Mouse (Mus musculus) hindbrain, embryonic 11.5 days (tissue): ENCODE results near the gene Gm5065. TPM values are rescaled to one million over a fixed set of nuclear protein-coding genes. Genes with fewer than 3 reads are reported as not detected.

Source experiments
- ATAC-seq: fragments of 200-750 bp; cut with Nextera tagmentation; 2 replicates; pipeline ENCODE4 v1.8.0; 2017; ENCODE audit warnings: mild to moderate bottlenecking, moderate TSS enrichment, moderate library complexity; ENCODE audit not compliant: low FRiP score
- DNase-seq: peaks from one replicate; pipeline ENCODE4 v3.0.0-alpha.2; 2015; ENCODE audit warnings: low spot score
- H3K27ac ChIP-seq: fragments of 300-500 bp; sonication (generic); 2 replicates; pipeline ENCODE4 v1.5.1; 2014; ENCODE audit warnings: mild to moderate bottlenecking, low read depth, low read length
- H3K27me3 ChIP-seq: fragments of 300-500 bp; sonication (generic); 2 replicates; pipeline ENCODE4 v1.6.1; 2014; ENCODE audit warnings: mild to moderate bottlenecking, low read length, moderate library complexity, mixed read lengths; ENCODE audit not compliant: control insufficient read depth, insufficient read depth
- H3K36me3 ChIP-seq: fragments of 300-500 bp; sonication (generic); 2 replicates; pipeline ENCODE4 v1.6.1; 2014; ENCODE audit warnings: mild to moderate bottlenecking, low read length, moderate library complexity, mixed read lengths; ENCODE audit not compliant: control insufficient read depth, insufficient read depth
- H3K4me1 ChIP-seq: fragments of 300-500 bp; sonication (generic); replicated peaks from 2 replicates; pipeline ENCODE4 v1.6.1; 2014; ENCODE audit warnings: low read length, mixed read lengths; ENCODE audit not compliant: control insufficient read depth, insufficient read depth
- H3K4me2 ChIP-seq: fragments of 300-500 bp; sonication (generic); replicated peaks from 2 replicates; pipeline ENCODE4 v1.6.1; 2014; ENCODE audit warnings: mild to moderate bottlenecking, low read depth, low read length
- H3K4me3 ChIP-seq: fragments of 300-500 bp; sonication (generic); 2 replicates; pipeline ENCODE4 v1.5.1; 2014; ENCODE audit warnings: low read depth, low read length
- H3K9ac ChIP-seq: fragments of 300-500 bp; sonication (generic); 2 replicates; pipeline ENCODE4 v1.6.1; 2014; ENCODE audit warnings: low read depth, low read length
- H3K9me3 ChIP-seq: fragments of 300-500 bp; sonication (generic); 2 replicates; pipeline ENCODE4 v1.6.1; 2016; ENCODE audit warnings: low read length; ENCODE audit not compliant: control insufficient read depth
- WGBS: fragments of 180-500 bp; shearing (Covaris S2); extraction: QIAGEN DNeasy Blood & Tissue Kit; methylation state at CpG from one replicate; pipeline ENCODE4 v1.1.7; 2014; 5-methylcytosine and 5-hydroxymethylcytosine counted together
- polyA plus RNA-seq: library from polyadenylated mRNA; unstranded; fragments of >200 nt; fragmentation: Nextera tagmentation; extraction: Ambion mirVana; gene quantifications from 2 replicates; pipeline ENCODE4 v1.2.1, GENCODE M21; 2014

The Gm5065 gene
- polyA plus RNA-seq = not detected in 2 replicates

DNA sequence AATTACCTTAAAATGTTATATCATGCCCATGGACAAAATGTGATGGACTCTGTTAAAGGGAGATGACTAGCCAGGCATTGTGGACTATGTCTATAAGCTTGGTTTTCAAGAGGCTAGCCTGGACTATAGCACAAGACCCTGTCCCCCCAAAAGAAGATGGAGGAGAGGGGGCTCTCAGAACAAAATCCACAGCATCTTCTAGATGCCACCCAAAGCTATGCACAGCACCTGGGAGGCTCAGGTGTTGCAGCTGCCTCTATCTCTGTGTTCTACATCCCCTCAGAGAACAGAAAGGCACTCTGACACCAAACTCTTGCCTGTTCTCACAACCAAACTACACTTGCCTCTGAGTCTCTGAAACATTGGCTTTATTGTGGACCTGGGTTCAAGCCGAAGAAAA lies at the start of gene Gm5065:
Gene Gm5065, plus strand, starts transcription at position 301 of the 400 bp plus-strand sequence.
- no peak within 1 kb of the TSS for H3K4me3 ChIP-seq
- no peak within 1 kb of the TSS for H3K27ac ChIP-seq
- H3K4me2 ChIP-seq = no peak within 1 kb of the TSS
- WGBS = 92% methylated on average over 1 of the region's 1 CpGs
- no peak for DNase-seq
- no peak for ATAC-seq
- no peak within 1 kb of the TSS for H3K9ac ChIP-seq
- H3K36me3 ChIP-seq = no peaks in the 10 kb centered on the region
- peaks cover 9% of the 10 kb centered on the region for H3K9me3 ChIP-seq
- H3K4me1 ChIP-seq = no peaks in the 10 kb centered on the region
- no peaks in the 10 kb centered on the region for H3K27me3 ChIP-seq

DNA sequence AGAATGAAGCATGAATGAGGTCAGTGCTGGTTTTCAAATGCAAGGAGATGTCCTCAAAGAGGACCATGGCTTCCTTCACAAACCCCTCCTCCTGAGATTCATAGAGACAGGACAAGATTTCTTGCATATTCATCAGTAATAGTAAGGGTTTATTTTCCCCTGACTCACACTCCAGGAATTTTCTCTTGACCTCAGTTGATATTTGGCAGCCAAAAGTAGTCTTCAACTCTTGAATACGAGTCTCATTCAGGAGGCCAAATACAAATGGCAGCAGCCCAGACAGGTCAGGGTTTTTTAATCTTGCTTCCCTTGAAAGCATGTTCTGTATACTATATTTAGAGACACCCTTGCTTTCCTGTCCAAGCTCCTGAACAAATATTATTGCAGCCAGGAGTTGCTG lies 22.8 kb upstream of the Gm5065 start:
- Histone ChIP-seq H3K4me2 (no peak overlapping the region), H3K9ac (no peak overlapping the region), H3K4me1 (no peaks in the 10 kb centered on the region), H3K4me3 (no peak overlapping the region), H3K36me3 (no peaks in the 10 kb centered on the region), H3K9me3 (no peaks in the 10 kb centered on the region; the same call in 1 of the 2 replicates), H3K27me3 (no peaks in the 10 kb centered on the region), H3K27ac (no peak overlapping the region)
- WGBS = 76% methylated on average over 1 of the region's 1 CpGs
- ATAC-seq (no peak), DNase-seq (no peak)

DNA sequence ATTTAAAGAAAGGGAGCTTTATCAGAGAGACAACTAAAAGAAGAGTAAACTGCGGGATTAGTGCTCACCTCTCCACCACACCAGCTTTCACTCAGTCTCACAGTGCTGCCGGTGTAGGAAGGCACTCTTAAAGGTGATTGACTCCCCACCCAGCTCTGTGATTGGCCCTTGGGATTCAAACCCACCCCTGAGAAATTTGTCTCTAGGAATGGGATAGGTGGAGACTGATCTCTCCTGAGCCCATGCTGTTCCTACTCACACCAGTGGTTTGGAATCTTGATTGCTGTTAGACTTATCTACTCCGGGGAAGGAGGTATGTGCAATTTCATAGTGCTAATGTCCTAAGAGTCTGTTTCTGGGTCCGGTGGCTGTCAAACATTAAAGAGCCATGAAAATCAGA lies 598 bp downstream of the Gm5065 start, which contains the start of gene Nlrp2:
Gene Nlrp2, minus strand, starts transcription at position 101 of the 400 bp plus-strand sequence.
- no peak within 1 kb of the TSS for H3K27ac ChIP-seq
- H3K9me3 ChIP-seq = peaks cover 16% of the 10 kb centered on the region
- no peak within 1 kb of the TSS for H3K4me3 ChIP-seq
- H3K9ac ChIP-seq = no peak within 1 kb of the TSS
- no peak for ATAC-seq
- 88% methylated on average over 4 of the region's 4 CpGs for WGBS
- no peaks in the 10 kb centered on the region for H3K27me3 ChIP-seq
- no peak for DNase-seq
- no peaks in the 10 kb centered on the region for H3K36me3 ChIP-seq
- no peaks in the 10 kb centered on the region for H3K4me1 ChIP-seq
- H3K4me2 ChIP-seq = no peak within 1 kb of the TSS

DNA sequence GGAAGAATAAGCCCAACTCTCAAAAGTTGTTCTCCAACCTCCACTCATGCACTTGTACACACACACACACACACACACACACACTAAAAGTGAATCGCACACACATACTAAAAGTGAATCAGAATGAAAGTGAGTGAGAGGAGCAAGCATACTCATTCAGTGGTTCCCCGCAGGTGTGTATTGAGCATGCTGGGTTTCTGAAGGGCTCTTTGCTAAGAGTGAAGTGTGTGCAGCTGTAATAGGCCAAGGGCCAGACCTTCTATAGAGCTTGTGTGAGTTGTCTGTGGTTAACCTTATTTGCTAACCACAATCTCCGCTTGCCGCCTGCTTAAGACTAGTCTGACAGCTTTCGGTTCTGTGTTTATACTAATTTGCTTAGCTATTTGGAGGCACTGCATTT lies 13.3 kb downstream of the Gm5065 start:
- no peak overlapping the region for H3K4me3 ChIP-seq
- WGBS = 95% methylated on average over 5 of the region's 5 CpGs
- peaks cover 12% of the 10 kb centered on the region; the same call in 1 of the 2 replicates for H3K9me3 ChIP-seq
- DNase-seq = no peak
- ATAC-seq = no peak
- H3K4me2 ChIP-seq = no peak overlapping the region
- H3K27me3 ChIP-seq = no peaks in the 10 kb centered on the region
- no peak overlapping the region for H3K9ac ChIP-seq
- H3K36me3 ChIP-seq = no peaks in the 10 kb centered on the region
- no peak overlapping the region for H3K27ac ChIP-seq
- H3K4me1 ChIP-seq = no peaks in the 10 kb centered on the region

DNA sequence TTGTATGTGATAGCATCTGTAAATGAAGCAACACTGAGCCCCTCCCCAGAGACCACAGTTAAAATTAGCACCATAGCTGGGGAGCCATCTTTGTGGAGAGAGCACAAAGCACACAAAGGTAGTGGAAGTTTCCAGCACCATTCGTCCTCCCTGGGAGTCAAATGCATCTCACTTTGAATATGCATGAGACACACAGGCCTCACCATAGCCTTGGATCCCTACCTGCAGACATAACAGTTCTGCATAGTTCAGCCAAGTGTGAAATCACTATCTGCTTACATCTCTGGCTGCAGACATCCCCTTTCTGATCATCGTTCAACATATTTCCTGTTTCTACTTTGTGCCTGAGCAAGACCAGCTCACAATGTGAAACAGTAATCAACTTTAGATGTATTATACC lies 16.4 kb downstream of the Gm5065 start:
- Histone ChIP-seq H3K4me3 (no peak overlapping the region), H3K9me3 (peaks cover 10% of the 10 kb centered on the region; the same call in 1 of the 2 replicates), H3K27ac (no peak overlapping the region), H3K36me3 (no peaks in the 10 kb centered on the region), H3K9ac (no peak overlapping the region), H3K27me3 (no peaks in the 10 kb centered on the region), H3K4me2 (no peak overlapping the region), H3K4me1 (no peaks in the 10 kb centered on the region)
- 78% methylated on average over 2 of the region's 2 CpGs for WGBS
- DNase-seq (no peak), ATAC-seq (no peak)

DNA sequence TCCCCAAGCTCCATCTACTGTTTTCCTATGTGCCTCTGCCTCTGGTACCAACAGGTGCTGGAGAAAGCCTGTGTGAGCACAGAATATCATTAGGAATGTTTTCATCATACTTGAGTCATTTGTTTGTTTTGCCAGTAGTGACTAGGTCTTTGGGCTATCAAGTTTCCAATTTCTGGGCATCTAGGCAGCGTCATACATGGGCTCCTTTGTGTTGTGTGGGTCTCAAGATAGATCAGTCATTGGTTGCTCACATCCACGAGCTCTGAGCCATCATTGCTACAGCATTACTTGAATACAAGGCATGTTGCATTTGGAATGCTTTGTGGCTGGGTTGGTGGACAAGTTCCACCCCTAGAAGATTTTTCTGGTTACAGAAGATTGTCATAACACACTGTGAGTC lies 55.9 kb downstream of the Gm5065 start:
- ATAC-seq = no peak
- Histone ChIP-seq H3K27ac (no peak overlapping the region), H3K4me1 (no peaks in the 10 kb centered on the region), H3K9ac (no peak overlapping the region), H3K27me3 (no peaks in the 10 kb centered on the region), H3K36me3 (no peaks in the 10 kb centered on the region), H3K4me2 (no peak overlapping the region), H3K4me3 (no peak overlapping the region), H3K9me3 (no peaks in the 10 kb centered on the region; the same call in 1 of the 2 replicates)
- DNase-seq = no peak
- 60% methylated on average over 2 of the region's 2 CpGs for WGBS

Other genes starting within 250 kb of the Gm5065 start
- gene Rfpl4, start 233.6 kb upstream of the Gm5065 start, polyA plus RNA-seq = not detected in 2 replicates
- gene Rasl2-9, start 224.6 kb upstream of the Gm5065 start, polyA plus RNA-seq = 0.18 and 0.31 TPM in 2 replicates
- gene Vmn1r55, start 200.9 kb upstream of the Gm5065 start, polyA plus RNA-seq = 0.01 and 0.05 TPM in 2 replicates
- gene Vmn1r56, start 153.8 kb upstream of the Gm5065 start, polyA plus RNA-seq = not detected in 2 replicates
- gene Vmn1r57, start 132.0 kb upstream of the Gm5065 start, polyA plus RNA-seq = not detected in 2 replicates
- gene Nlrp2, start 498 bp downstream of the Gm5065 start, polyA plus RNA-seq = not detected in 2 replicates
- gene Vmn1r58, start 62.9 kb downstream of the Gm5065 start, polyA plus RNA-seq = not detected in 2 replicates
- gene Vmn1r59, start 106.2 kb downstream of the Gm5065 start, polyA plus RNA-seq = not detected in 2 replicates
- not detected in 2 replicates for gene Vmn2r28, start 143.4 kb downstream of the Gm5065 start, polyA plus RNA-seq
- gene Vmn1r60, start 196.8 kb downstream of the Gm5065 start, polyA plus RNA-seq = not detected in 2 replicates